Mouse (Mus musculus) hindbrain, embryonic 16.5 days (tissue): ENCODE data around the gene Hmx1. TPM values are rescaled to one million over a fixed set of nuclear protein-coding genes. Genes with fewer than 3 reads are reported as not detected.
A peak's percentile ranks its signal among the peaks of the same experiment; 100 is the strongest.

Experiments used
- ATAC-seq: fragments of 200-750 bp; cut with Nextera tagmentation; 2 replicates; pipeline ENCODE4 v1.8.0; 2017; ENCODE audit warnings: moderate TSS enrichment, moderate library complexity
- H3K27ac ChIP-seq: fragments of 300-500 bp; sonication (generic); 2 replicates; pipeline ENCODE4 v1.5.1; 2014; ENCODE audit warnings: low read depth, mild to moderate bottlenecking, control low read depth, low read length, moderate library complexity
- H3K27me3 ChIP-seq: fragments of 300-500 bp; sonication (generic); replicated peaks from 2 replicates; pipeline ENCODE4 v1.6.1; 2014; ENCODE audit warnings: low read length; ENCODE audit not compliant: control insufficient read depth, insufficient read depth
- H3K36me3 ChIP-seq: fragments of 300-500 bp; sonication (generic); 2 replicates; pipeline ENCODE4 v1.6.1; 2014; ENCODE audit warnings: mild to moderate bottlenecking, low read length, moderate library complexity, mixed read lengths; ENCODE audit not compliant: control insufficient read depth, insufficient read depth
- H3K4me1 ChIP-seq: fragments of 300-500 bp; sonication (generic); 2 replicates; pipeline ENCODE4 v1.6.1; 2014; ENCODE audit warnings: low read depth, low read length; ENCODE audit not compliant: control insufficient read depth, insufficient read depth
- H3K4me2 ChIP-seq: fragments of 300-500 bp; sonication (generic); 2 replicates; pipeline ENCODE4 v1.6.1; 2014; ENCODE audit warnings: mild to moderate bottlenecking, low read length, control low read depth, moderate library complexity
- H3K4me3 ChIP-seq: fragments of 300-500 bp; sonication (generic); 2 replicates; pipeline ENCODE4 v1.5.1; 2014; ENCODE audit warnings: mild to moderate bottlenecking, low read length, control low read depth, moderate library complexity
- H3K9ac ChIP-seq: fragments of 300-500 bp; sonication (generic); 2 replicates; pipeline ENCODE4 v1.6.1; 2014; ENCODE audit warnings: low read depth, mild to moderate bottlenecking, control low read depth, low read length, moderate library complexity
- H3K9me3 ChIP-seq: fragments of 300-500 bp; sonication (generic); 2 replicates; pipeline ENCODE4 v1.6.1; 2014; ENCODE audit warnings: mild to moderate bottlenecking, low read length, moderate library complexity; ENCODE audit not compliant: control insufficient read depth
- WGBS: fragments of 180-500 bp; shearing (Covaris S2); extraction: QIAGEN DNeasy Blood & Tissue Kit; methylation state at CpG from one replicate; pipeline ENCODE4 v1.1.7; 2014; 5-methylcytosine and 5-hydroxymethylcytosine counted together
- polyA plus RNA-seq: library from polyadenylated mRNA; unstranded; fragments of >200 nt; fragmentation: Nextera tagmentation; extraction: Ambion mirVana; gene quantifications from 2 replicates; pipeline ENCODE4 v1.2.1, GENCODE M21; 2015

The Hmx1 gene
- polyA plus RNA-seq, 1 experiment from 2014 or later: 0.10 TPM

DNA sequence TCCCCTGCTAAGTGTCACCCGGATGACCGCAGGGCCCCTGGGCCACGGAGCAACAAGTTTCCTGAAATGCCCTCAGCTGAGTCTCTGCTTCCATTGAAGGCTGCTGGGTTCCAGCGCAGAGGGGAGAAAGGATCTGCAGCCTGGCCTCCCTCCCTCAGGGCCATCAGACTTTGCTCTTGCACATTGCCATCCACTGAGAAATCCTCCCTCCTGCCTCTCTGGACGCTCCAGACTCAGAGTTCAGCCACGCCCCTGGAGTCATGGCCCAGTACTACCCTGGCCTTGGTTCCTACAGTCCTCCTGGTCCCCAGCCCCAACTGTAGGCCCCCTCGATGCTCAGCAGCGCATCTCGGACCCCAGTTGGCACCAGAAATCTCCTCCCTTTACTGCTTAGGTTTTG lies 52.5 kb downstream of the Hmx1 start:
- Histone ChIP-seq H3K27ac (no peak overlapping the region), H3K4me1 (no peaks in the 10 kb centered on the region), H3K4me3 (no peak overlapping the region), H3K27me3 (no peaks in the 10 kb centered on the region), H3K9me3 (no peaks in the 10 kb centered on the region), H3K36me3 (no peaks in the 10 kb centered on the region), H3K9ac (no peak overlapping the region), H3K4me2 (no peak overlapping the region)
- no peak for ATAC-seq
- 76% methylated on average over 9 of the region's 9 CpGs for WGBS

DNA sequence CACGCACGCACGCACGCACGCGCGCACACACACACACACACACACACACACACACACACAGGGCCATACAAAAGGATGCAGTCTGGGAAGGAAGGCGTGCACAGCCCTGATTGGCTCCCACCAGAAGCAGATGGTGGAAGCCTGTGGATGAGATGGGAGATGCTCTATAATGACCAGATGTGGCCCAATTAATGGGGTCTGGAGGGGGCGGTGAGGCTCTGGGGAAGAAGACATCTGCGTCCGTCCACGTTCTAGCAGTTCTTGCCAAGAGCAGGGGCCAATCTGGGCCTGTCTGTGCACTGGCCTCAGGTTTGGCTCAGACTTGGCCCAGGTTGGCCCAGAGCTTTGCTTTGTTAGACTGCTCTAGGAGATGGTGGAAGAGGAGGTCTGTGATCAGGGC lies 55.8 kb downstream of the Hmx1 start:
- Histone ChIP-seq H3K27me3 (no peaks in the 10 kb centered on the region), H3K4me1 (peaks cover 9% of the 10 kb centered on the region), H3K9ac (no peak overlapping the region), H3K36me3 (no peaks in the 10 kb centered on the region), H3K9me3 (no peaks in the 10 kb centered on the region), H3K4me2 (no peak overlapping the region), H3K27ac (no peak overlapping the region), H3K4me3 (no peak overlapping the region)
- no peak for ATAC-seq
- 61% methylated on average over 12 of the region's 12 CpGs for WGBS

DNA sequence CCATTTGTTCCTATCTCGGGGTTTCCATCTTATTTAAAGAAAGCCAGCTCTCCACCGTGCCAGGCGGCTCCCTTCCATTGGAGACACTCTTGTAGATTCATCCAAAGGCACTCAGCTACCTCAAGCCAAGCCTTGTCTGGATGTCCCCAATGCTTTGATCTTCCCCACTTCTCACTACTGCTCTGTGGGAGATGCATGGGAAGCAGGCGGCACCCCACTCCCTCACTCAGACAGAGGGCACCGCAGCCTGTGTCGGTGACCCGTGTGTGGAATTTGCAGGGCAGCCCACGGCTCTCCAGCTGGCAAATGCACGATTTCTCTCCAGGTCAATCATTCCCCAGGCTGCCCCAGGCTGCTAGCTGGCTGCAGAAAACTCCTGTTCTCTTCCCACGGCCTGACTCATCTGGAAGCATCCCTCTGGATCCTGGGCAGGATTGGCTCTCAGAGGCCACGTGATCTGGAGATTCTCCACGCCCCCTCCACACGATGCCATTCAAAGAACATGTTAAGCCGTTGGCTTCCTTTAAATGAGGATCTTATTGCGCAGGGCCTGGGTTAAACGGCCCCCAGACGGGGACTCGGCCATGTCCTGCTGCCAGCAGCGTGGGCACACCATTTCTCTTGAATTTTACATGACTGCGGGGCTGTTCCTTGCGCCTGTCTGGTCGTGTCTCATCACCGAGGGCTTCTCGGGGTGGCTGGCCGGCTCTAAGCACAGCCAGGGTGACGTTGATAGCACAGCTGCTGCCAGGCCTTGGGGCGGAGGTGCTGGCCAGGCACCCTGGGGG lies 58.9 kb downstream of the Hmx1 start:
- H3K4me3 ChIP-seq: peak overlapping the region; percentile 41
- 13% methylated on average over 27 of the region's 27 CpGs for WGBS
- H3K4me1 ChIP-seq: peaks cover 9% of the 10 kb centered on the region
- H3K9ac ChIP-seq: peak overlapping the region; percentile 68
- H3K9me3 ChIP-seq: no peaks in the 10 kb centered on the region
- H3K4me2 ChIP-seq: peak overlapping the region; percentile 76
- no peaks in the 10 kb centered on the region for H3K27me3 ChIP-seq
- H3K27ac ChIP-seq: peak overlapping the region; percentile 67
- ATAC-seq: peak; percentile 96
- no peaks in the 10 kb centered on the region for H3K36me3 ChIP-seq

Other genes starting within 250 kb of the Hmx1 start
- 0.60 and 0.63 TPM in 2 replicates for gene Adra2c, start 110.8 kb upstream of the Hmx1 start, polyA plus RNA-seq
- gene Cpz, start 136.6 kb downstream of the Hmx1 start, polyA plus RNA-seq: 1.2 and 2.4 TPM in 2 replicates
- gene Trmt44, start 186.0 kb downstream of the Hmx1 start, polyA plus RNA-seq: 6.2 and 6.4 TPM in 2 replicates
- gene Acox3, start 193.9 kb downstream of the Hmx1 start, polyA plus RNA-seq: 12.0 and 13.2 TPM in 2 replicates